Mouse (Mus musculus) gastrocnemius, adult 18-20 months (tissue): ENCODE results near the gene Pabpn1. TPM values are rescaled to one million over a fixed set of nuclear protein-coding genes. Genes with fewer than 3 reads are reported as not detected.

ENCODE experiments used
- DNase-seq: peaks from one replicate; pipeline ENCODE4 v3.0.0; 2021; ENCODE audit warnings: low spot score
- long read RNA-seq, 2 experiments: library from polyadenylated mRNA; stranded (forward); transcript quantifications; one replicate each; pipeline ENCODE4 v2.0.0; 2021
- total RNA-seq, 2 experiments: library from RNA; stranded (reverse); gene quantifications; 2 replicates each; pipeline ENCODE4 v1.2.3; 2021

The Pabpn1 gene
- total RNA-seq: 10 to 100 TPM; 46.1 to 51.0 TPM
- long read RNA-seq, experiment 1, transcript Pabpn1-201 (7 exons, 1,030 nt): major isoform, 14 of 24 reads
- long read RNA-seq, experiment 1, partial matches to known transcripts: 4 of 24 reads
- long read RNA-seq, experiment 1, other reads (novel, unspliced or antisense): 3 of 24 reads
- long read RNA-seq, experiment 2, transcript Pabpn1-202 (6 exons, 1,761 nt): minor isoform, 6 of 35 reads
- long read RNA-seq, experiment 2, transcript Pabpn1-201 (7 exons, 1,030 nt): major isoform, 23 of 35 reads
- long read RNA-seq, experiment 2, partial matches to known transcripts: 0 of 35 reads
- long read RNA-seq, experiment 2, other reads (novel, unspliced or antisense): 6 of 35 reads

DNA sequence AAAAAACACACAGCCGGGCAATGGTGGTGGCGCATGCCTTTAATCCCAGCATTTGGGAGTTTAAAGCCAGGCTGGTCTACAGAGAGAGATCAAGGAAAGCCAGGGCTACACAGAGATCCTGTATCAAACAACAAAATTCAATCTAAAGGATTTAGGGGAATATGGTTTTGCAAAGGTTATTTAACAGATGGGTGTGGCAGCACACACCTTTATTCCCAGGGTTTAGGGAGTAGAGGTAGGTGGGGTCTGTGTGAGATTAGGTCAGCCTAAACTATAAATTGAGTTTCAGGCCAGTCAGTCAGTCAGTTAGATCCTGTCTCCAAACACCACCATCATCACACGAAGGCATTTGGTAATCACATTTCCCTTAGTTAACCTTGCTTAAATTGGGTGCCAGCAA, at the start of gene Pabpn1:
Pabpn1 (plus strand) TSS at position 301 of the 400 bp plus-strand sequence.
- DNase-seq: no peak

DNA sequence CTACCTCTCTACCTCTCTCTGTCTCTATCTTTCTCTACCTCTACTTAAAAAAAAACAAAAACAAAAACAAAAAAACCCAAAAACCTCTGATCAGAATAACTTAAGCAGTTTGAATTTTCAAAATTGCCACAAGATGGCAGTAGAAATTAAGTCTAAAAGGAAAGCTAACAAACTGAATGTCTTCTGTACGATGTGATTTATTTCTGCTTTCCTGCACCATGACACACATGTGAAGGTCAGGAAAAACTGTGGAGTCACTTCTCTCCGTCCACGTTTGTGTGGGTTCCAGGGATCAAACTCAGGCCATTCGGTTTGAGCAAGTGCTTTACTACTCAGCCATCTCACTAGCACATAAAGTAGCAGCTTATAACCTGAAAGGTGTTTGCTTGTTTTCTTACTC, 48.8 kb upstream of the Pabpn1 start:
- DNase-seq: peak; percentile 16

DNA sequence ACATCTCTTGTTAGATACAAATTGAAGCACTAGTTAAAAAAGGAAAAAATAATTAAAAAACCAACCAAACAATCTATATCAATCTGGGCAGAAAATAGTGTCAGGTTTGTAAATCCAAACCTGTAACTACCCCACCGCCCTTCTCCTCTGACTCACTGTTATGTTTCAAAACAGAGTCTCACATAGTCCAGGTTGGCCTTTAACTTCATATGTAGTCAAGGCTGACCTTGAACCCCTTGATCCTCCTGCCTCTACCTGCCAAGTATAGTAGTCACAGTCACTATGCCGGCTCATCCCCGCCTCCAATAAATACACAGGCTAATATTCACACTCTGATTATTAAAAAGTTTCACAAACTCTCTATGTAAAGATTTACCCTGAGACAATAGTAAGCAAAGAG, 36.6 kb upstream of the Pabpn1 start:
- no peak for DNase-seq

DNA sequence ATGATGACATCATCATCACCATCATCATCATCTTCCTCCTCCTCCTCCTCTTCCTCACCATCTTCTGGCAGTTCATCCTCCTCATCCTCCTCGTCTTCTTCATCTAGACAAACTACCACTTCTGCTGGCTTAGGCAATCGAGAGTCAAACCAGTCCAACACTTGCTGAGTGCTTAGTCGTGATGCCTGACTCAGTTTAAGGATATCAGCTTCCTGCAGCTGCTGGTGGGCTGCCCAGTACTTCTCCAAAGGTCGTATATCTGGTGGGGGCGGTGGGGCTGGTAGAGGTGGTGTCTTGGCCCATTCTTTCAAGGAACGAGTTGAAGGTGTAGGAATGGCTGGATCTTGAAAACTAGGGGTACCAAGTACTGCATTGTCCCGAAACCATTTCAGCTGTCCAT, 35.6 kb upstream of the Pabpn1 start:
- no peak for DNase-seq

DNA sequence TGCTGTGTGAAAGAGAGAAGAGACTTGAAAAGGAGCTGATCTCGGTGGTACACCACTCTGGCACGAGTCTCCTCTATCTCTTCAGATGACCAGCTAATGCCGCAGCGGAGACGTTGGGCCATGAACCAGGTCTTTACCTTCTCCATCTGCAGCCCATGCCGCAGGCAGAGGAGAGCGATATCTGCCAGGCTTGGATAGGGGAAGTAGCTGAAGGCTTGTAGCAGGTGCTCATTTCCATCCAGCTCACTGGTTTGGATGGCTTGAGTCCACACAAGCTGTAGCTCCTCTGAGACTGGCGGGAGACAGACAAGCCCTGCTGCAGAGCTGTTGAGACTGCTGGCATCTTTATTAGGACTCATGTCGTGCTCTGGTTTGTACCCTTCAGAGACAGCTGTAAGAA, 34.4 kb upstream of the Pabpn1 start:
- no peak for DNase-seq

DNA sequence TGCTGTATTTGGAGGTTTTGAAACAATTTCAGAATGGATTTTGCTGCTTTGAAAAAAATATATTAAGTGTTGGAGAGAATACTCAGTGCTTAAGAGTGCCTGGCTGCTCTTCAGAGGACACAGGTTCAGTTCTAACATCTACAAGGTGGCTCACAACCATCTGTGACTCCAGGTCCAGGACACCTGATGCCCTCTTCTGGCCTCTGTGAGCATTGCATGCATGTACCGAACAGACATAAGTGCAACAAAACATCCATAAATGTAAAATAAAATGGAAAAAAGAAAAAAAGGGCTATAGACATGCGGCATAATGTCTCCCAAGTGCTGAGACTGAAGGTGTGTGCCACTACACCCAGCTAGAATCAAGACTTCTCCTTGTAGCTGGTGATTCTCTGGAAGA, 31.8 kb upstream of the Pabpn1 start:
- DNase-seq: peak; percentile 59

DNA sequence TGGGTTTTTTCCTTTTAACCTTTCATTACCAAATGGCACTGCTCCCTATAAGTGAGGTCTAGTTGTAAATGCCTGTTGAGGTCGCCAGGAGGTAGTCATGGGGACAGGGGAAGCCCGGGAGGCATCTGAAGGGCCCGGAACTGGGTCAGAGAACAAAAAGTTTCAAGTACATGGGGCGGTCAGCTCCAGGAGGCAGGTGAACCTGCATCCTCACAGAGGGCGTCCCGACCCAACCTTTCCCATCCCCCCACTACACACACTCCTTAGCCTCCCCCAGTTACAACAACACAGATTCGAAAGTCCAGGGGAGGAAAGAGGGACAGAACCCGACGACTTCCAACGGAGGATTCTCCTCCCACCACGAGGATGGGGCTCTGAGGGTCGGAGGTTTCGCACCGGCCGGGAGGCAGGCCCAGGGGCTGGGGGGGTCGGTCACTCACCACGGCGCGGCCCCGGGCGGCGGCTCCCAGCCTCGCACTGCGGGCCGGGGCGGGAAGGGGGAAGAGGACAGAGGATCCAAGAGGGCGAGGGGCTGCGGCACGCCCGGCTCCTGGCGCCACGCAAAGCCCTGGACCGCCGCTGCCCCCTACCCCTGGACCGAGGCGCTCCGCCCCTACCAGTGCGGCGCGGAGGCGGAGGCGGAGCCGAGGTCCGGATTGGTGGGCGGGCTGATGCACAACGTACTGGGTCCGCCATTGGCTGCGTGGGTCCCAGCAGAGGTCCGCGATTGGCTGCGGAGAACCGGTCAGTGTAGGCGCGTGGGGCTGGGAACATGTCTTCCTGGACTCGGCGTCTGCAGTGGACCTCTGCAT, 28.6 kb upstream of the Pabpn1 start:
- peak; percentile 93 for DNase-seq

DNA sequence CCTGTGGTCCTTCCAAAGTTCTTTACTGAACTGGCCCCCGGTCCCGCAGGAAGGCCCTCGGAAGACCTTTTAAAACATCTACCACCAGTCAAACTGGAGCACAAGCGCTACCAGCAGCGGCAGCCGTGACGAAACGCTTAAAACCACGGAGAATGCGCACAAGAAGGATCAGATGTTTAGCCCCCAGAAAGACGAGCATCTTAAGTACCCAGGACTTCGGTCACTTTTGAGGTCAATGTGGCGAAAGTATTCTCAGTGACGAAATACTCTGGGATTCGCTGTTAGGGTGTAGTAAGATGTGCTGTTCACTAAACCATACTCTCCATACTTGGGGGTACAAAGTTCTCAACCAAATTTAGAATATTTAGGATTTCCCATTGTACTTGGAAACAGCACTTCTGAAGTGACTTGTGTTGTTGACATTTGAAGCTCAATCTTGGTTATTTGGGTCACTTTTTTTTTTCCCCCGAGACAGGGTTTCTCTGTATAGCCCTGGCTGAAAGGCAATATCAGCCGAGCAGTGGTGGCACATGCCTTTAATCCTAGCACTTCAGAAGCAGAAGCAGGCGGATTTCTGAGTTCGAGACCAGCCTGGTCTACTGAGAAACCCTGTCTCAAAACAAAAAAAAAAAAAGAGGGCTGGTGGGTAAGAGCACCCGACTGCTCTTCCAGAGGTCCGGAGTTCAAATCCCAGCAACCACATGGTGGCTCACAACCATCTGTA, 27.8 kb upstream of the Pabpn1 start:
- no peak for DNase-seq

DNA sequence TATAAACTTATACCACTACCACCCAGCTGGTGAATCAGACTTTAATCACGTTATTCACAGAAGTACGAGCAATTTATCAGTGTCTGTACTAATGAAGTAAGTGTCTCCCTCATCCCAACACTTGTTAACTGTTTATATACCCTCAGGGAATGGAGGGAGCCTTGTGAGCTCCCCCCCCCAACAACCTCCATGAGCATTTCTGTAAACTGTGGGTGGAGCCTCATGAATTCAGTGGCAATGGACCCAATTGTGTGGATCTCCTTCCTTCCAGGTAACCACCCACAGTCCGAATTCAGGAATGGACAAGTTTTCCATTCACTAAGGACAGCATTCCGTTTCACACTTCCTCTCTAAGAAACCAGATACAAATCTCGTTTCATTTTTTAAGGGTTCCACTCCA, 26.7 kb upstream of the Pabpn1 start:
- no peak for DNase-seq

DNA sequence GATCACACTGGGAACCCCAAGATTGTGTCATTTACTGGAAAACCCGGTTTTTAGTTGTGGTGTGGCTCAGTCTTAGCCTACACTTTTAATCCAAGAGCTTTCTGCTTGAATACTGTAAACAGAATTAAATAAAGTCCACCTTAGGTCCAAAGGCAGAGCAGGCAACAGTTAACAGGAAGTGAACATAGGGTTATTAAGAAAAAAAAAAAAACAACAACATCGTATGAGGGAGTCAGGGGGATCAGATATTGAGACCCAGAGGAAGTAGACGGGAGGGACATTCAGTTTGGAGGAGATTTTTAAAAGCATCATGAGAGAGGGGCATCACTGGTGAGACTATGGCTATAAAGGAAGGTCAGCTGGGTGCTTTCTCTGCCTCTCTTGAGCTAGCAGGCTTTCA, 26.0 kb upstream of the Pabpn1 start:
- no peak for DNase-seq

DNA sequence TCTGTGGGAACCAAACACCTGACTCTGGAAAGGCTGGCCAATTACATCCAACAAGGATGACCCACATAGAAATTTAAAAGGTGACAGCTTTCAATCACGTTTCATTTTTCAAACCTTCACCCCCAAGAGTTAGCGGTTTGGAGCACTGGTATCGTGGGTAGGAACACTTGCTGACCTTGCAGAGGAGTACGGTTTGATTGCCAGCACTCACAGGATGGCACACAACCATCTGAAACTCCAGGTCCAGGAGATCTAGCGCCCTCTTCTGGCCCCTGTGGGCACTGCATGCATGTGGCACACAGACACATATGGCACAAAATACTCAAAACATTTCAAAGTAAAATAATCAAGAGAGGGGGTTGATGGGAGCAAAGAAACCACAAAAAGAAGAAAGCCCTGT, 25.4 kb upstream of the Pabpn1 start:
- no peak for DNase-seq

DNA sequence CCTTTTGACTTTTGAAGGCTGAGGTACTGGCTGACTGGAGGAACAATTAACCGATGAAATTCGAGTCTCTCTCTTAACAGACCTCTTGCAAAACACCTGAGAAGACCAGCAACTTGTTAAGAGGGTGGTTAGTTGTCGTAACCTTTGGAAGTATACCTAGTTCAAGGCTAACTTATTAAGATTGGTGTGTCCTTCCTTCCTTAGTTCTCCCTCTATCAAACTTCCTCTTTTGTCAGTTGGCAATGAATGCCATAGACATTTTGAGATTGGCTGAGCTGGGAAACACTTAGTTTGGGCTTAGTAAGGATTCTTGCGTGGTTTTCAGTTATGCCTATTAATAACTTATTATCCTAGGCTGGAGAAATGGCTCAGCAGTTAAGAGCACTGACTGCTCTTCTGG, 24.3 kb upstream of the Pabpn1 start:
- DNase-seq: no peak

DNA sequence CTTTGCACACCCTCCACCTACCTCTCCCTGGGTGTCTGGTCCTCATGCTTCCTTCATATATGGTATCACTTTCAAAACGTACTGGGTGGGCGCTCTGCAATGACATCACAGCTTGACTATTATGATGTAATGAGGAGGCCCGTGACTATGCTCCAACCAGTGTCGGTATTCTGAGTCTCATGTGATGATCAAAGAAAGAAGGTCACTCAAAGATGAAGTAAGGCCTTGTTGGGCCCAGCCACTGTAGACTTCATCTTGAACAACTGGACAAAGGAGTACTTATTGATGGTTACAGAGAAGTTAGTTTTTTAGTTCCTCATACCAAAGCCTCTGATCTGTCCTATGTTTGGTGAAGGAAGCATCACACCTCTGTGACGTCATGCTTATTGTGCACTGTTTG, 21.4 kb upstream of the Pabpn1 start, which contains the start of gene Homez:
Homez (minus strand) TSS at position 101 of the 400 bp plus-strand sequence.
- no peak for DNase-seq

DNA sequence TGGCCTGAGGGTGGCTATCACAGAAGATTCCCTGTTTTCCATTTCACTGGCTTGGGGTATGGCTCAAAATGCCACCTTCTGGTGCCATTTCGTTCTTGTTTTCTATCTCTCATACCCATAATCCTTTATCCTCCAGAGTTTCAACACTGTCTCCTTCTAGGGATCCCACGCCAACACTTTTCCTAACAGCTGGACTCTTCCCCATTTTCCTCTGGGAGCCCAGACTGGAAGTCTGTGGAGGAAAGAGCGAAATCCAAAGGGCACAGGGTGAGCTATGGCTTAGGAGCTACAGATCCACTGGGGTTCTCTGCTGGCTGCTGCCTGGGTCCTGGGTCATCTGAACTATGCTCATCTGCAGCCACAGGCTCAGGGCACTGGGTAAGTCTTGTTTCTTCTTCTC, 18.1 kb upstream of the Pabpn1 start:
- DNase-seq: no peak

DNA sequence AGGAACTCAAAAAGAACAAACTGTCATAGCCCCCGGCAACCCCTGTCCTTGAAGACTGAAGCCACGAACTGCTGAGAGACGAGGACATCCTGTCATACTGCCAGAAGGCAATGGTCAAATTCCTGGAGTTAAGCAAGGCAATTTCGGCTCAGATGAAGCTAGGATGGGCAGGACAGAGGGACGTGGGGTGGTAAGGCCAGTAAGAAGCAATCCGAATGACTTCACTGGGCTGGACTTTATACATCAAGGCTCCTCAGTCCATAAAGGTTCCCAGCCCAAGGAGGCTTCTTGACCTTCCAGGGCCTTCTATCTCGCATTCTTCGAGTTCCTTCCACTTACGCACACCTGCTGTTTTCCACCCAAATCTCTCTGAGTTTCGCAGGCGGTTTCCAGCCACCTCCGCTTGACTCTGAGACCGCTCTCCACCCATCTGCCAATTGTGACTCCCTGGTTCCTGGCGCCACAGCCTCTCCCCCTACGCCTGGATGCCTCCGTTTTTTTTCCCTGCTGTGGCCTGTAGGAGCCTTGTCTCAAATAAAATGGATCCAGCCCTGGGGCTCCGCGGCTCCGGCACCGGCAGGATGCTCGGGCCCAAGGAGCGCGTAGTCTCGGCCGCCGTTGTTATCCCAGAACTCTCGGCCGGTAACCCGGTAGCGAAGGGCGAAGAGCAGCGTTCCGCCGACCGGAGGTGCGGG, 16.3 kb upstream of the Pabpn1 start:
- no peak for DNase-seq

DNA sequence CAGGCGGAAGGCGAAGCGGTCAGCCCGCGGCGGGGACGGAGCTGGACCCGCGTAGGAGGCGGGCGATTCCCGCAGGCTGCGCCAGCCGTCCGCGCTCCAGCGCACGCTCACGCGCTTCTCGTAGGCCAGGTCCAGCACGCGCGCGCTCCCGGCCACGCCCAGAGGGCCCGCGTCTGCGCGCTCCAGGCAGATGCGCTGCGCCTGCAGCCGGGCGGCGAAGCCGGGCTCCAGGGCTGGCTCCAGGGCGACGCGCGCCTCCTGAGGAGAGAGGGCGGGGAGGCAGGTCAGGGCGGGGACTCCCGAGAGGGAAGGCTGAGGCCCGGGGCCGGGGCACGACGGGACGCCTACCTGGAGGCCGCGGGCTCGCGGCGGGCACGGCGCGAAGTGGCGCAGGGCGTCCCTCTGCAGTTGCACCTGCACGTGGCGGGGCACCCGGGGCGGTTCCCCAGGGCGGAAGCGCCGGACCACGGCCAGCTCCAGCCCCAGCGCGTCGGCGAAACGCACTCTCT, 15.7 kb upstream of the Pabpn1 start:
- DNase-seq: peak; percentile 86

DNA sequence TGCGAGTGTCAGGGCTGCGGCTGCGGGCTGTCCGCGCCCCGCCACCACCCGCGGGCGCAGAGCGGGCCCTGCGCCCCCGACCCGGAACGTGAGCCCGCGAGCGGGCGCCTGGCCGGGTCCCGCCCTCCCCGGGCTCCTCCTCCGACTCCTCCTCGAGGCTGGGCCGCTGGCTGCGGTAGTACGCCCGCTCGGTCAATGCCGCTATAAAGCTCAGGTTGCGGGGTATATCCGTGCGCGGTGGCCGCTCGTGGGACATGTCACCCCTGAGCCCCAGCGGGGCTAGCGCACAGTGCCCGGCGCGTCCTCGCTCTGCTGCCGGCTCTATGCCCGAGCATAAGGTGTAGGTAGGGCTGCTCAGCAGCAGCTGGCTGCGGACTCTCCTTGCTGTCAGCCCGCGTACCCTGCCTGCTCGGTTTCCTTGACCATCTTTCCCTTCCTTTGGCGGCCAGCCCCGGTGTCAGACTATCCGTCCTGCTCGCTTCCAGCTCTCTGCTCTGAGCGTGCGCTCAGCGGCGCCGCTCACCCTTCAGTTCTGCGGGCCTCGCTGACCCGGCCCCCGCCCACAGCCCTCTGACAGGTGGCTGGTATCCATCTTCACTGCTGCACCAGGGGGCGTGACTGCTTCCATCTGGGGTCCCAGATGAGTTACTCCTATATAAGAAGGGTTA, 15.1 kb upstream of the Pabpn1 start, which contains the start of gene Ppp1r3e:
Ppp1r3e (minus strand) TSS at position 503 of the 668 bp plus-strand sequence.
- DNase-seq: peak; percentile 60

DNA sequence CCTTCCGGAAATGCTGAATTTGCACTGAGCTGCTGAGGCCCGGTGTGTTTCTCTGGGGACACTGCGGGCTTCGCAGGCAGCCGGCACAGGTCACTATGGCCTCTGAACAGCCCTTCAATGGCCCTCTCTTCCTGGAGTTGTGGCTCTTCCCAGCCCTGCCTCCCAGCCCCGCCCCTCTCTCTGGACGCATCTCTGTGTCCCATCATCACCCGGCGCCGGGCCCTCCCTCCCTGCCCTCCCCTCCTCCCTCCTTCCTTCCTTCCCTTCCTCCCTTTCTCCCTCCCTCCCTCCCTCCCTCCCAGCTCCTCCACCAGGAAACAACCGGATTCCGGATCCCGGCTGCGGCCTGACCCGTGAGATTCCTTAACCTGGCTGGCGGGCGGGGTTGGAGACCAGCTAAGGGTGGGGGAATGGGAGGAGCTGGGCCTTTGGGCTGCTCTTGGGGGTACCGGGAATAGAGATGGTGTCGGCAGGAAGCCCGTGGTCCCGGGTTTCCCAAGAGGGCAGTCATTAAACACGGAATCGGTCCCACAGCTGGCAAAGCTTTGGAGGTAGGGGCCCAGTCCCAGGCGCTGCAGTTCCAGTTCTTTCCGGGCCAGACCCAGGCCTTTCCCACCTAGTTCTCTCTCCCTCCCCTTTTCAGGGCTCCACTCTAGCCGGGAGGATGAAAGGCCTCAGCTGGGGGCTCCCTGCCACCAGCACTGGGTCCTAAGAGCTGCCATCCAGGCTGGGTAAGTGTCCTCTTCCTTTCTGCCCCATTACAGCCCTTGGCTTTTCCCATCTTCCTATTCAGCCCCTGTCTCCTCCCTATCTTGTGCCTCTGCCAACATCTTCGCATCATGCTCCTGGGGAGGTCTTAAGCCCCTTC, 8.9 kb upstream of the Pabpn1 start, which contains the start of the genes Bcl2l2 and Gm20521:
Bcl2l2 (plus strand) TSS at position 224 of the 868 bp plus-strand sequence.
Gm20521 (plus strand) TSS at position 288 of the 868 bp plus-strand sequence.
- DNase-seq: peak; percentile 83

DNA sequence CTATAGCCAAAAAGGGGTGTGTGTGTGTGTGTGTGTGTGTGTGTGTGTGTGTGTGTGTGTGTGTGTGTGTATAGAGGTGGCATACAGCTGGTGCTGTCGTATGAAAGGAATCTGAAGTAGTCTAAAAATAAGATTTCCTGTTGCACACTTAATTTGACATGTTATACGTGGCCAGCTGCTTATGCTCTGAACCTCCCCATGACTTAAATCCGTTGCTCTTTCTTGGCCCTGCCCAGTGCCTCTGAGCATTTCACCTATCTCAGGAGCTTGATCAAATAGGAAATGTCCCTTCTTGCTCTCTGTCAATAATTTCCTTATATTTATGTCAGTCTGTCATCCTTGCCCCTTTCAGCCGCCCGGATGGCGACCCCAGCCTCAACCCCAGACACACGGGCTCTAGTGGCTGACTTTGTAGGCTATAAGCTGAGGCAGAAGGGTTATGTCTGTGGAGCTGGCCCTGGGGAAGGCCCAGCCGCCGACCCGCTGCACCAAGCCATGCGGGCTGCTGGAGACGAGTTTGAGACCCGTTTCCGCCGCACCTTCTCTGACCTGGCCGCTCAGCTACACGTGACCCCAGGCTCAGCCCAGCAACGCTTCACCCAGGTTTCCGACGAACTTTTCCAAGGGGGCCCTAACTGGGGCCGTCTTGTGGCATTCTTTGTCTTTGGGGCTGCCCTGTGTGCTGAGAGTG, 8.1 kb upstream of the Pabpn1 start:
- no peak for DNase-seq
